Mouse (Mus musculus) kidney, adult 11 months (tissue): Measurements from ENCODE around the gene Fam111a.

ENCODE experiments used
- DNase-seq: peaks from one replicate; pipeline ENCODE4 v3.0.0; 2022

Gene Fam111a

DNA sequence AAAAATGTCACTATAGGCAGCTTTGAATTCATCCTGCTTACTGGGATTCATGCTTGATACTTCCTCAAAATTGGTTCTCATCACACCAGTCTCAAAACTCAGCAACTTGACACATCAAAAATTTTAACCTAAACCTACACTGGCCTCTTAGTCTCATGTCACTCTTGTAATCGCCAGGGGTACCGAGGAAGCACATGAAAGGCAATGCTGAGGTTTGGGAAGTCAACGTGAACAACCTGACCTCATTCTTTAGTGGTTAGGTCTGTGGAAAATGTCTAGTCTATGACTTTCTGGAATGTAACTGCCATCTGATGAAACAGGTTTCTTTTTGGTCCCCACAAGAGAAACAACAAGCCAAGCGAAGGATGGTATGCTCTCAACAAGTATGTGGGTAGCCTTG lies 89.4 kb downstream of the Fam111a start:
- DNase-seq = no peak

DNA sequence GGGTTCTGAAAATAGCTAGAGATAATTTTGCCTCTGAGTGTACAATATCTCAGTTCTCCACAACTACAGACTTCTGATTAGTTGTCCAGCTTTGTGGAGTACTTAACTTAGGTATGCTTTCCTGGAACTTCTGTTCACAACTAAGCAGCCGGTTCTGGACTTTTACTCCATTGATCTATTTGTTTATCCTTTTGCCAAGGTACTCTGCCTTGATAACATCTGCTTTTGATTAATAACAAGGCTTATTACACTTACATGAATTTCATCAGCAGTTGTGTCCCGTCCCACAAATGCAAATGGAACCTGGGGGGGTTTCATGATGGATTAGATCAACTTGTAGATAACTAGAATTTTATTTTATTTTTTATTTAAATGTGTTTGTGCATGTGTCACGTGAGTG lies 91.3 kb downstream of the Fam111a start:
- no peak for DNase-seq

DNA sequence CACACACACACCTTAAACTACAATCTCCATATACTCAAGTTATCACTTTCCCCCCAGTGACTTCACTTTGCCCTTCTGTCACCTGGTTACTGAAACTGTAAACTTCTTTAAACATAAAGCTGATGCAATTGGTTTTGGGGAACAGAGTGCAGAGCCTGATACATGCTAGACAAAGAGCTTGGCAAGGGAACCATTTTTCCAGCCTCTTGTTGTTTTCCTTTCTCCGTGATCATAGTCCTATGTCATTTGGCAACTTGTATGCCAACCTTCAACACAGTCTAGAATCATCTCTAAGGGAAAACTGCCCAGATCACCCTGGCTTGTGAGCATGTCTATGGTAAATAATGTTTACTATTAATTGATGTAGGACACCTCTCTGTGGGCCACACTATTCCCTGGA lies 92.5 kb downstream of the Fam111a start:
- DNase-seq = no peak
